9 mouse cellular contexts compared by ENCODE assay signal in the genomic region with DNA sequence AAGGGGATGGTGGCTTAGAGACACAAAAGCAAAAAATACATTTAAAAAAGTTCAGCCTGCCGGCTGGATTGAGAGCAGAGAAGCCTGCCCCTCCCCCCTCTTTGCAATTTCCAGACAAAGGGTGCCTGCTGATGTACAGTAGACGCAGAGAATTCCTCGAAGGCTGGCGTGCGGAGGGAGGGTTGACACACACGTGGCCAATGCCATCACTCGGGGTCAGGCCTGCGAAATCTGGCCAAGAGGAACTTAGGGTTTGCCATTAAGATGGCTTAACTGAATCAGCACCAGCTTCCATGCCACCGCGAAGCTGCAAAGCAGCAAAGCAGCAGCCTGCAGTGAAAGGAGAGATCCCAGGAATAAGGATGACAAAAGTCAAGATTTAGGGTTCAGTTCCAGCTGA. TPM values are rescaled to one million over a fixed set of nuclear protein-coding genes. Genes with fewer than 3 reads are reported as not detected.
A peak's percentile ranks its signal among the peaks of the same experiment; 100 is the strongest.
DNase-seq lines count a peak whose midpoint lies in the region; ATAC-seq lines count a peak whose summit lies in the region.
"Had no signal": no experiment of that assay in that cellular context is flagged by ENCODE, and none has a peak within 500 bp of the region (broad histone marks: within the 10 kb centered on the region; RNA-seq: fewer than 3 reads in every experiment).

No protein-coding gene starts in this region.

- no peaks in the 10 kb centered on the region for H3K27me3 ChIP-seq in forebrain, embryonic 12.5 days
- no peaks in the 10 kb centered on the region for H3K27me3 ChIP-seq in intestine, embryonic 15.5 days (replicated peaks)
- H3K27me3 ChIP-seq: Patski had no signal

- peak overlapping the region; percentile 89 for H3K27ac ChIP-seq in forebrain, embryonic 12.5 days
- peak overlapping the region; percentile 49 for H3K27ac ChIP-seq in intestine, embryonic 15.5 days

- H3K4me2 ChIP-seq in forebrain, embryonic 12.5 days = peak overlapping the region; percentile 72
- peak overlapping the region; percentile 54 for H3K4me2 ChIP-seq in intestine, embryonic 15.5 days (replicated peaks)

- peaks cover 24% of the 10 kb centered on the region for H3K4me1 ChIP-seq in forebrain, embryonic 12.5 days
- H3K4me1 ChIP-seq in intestine, embryonic 15.5 days (replicated peaks) = peaks cover 10% of the 10 kb centered on the region; the same call in 1 of the 2 replicates

- ATAC-seq in forebrain, embryonic 12.5 days (ENCODE audit: low FRiP score) = peak; percentile 34; the same call in 1 of the 2 replicates
- no peak for ATAC-seq in intestine, embryonic 15.5 days
- ATAC-seq: Patski had no signal

- H3K9me3 ChIP-seq in forebrain, embryonic 12.5 days = no peaks in the 10 kb centered on the region
- H3K9me3 ChIP-seq in intestine, embryonic 15.5 days = no peaks in the 10 kb centered on the region

- WGBS in forebrain, embryonic 12.5 days = under 1% methylated on average over 10 of the region's 10 CpGs
- 8% methylated on average over 10 of the region's 10 CpGs for WGBS in intestine, embryonic 15.5 days

- H3K36me3 ChIP-seq in forebrain, embryonic 12.5 days (replicated peaks) = peaks cover 10% of the 10 kb centered on the region
- H3K36me3 ChIP-seq in intestine, embryonic 15.5 days = no peaks in the 10 kb centered on the region

- DNase-seq in embryo, embryonic 10 days (ENCODE audit: low spot score) = peak; percentile 78
- no peak for DNase-seq in embryo, embryonic 9.5 days (ENCODE audit: extremely low spot score)
- peak; percentile 83 for DNase-seq in ES-CJ7 (ENCODE audit: low read depth, low spot score)
- peak; percentile 70 for DNase-seq in lung, postnatal 10 days
- DNase-seq in retina, embryonic 14.5 days (ENCODE audit: low spot score) = peak; percentile 81
- no peak for DNase-seq in spleen, postnatal 36 days (ENCODE audit: low spot score in 2 of 2)

- peak overlapping the region; percentile 57 for H3K9ac ChIP-seq in forebrain, embryonic 12.5 days
- H3K9ac ChIP-seq in intestine, embryonic 15.5 days = peak overlapping the region; percentile 20; the same call in 1 of the 2 replicates

- H3K4me3 ChIP-seq in forebrain, embryonic 12.5 days (replicated peaks) = peak overlapping the region; percentile 53
- H3K4me3 ChIP-seq in intestine, embryonic 15.5 days (replicated peaks) = peak overlapping the region; percentile 15

RNA-seq across cellular contexts. Expression of gene Sox4, which starts 5.0 kb away (rescaled TPM):
- 258 and 264 TPM in 2 replicates for polyA plus RNA-seq in forebrain, embryonic 12.5 days (2016; fragmentation: Nextera tagmentation; extraction: Ambion mirVana)
- 32.2 and 38.7 TPM in 2 replicates for polyA plus RNA-seq in intestine, embryonic 15.5 days (2015; fragmentation: Nextera tagmentation; extraction: Ambion mirVana)

Comparison
In these comparisons a context has a peak if more than half of its experiments do, and no peak if none do; other contexts are left out.
1. DNase-seq: peak in embryo, embryonic 10 days (single experiment), ES-CJ7 (single experiment), lung, postnatal 10 days (single experiment) and retina, embryonic 14.5 days (single experiment); none in embryo, embryonic 9.5 days (single experiment) and spleen, postnatal 36 days (0 of 2).